Mouse (Mus musculus): ENCODE results near the gene Mxra8.

Mxra8 gene

GRCm38 (mm10) chr4:155839483-155839910 lies at the start of gene Mxra8:
TSS of gene Mxra8 (plus strand) at chr4:155839680.
- no peak for DNase-seq

GRCm38 (mm10) chr4:155790021-155790489 lies 49.4 kb upstream of the Mxra8 start, which contains the start of gene Ankrd65:
TSS of gene Ankrd65 (plus strand) at chr4:155790439.
- DNase-seq: no peak

- DNase-seq: no peak
Observed at GRCm38 (mm10) chr4:155790650-155791161, 48.8 kb upstream of the Mxra8 start.

GRCm38 (mm10) chr4:155791240-155791933 lies 48.1 kb upstream of the Mxra8 start:
- no peak for DNase-seq

DNA sequence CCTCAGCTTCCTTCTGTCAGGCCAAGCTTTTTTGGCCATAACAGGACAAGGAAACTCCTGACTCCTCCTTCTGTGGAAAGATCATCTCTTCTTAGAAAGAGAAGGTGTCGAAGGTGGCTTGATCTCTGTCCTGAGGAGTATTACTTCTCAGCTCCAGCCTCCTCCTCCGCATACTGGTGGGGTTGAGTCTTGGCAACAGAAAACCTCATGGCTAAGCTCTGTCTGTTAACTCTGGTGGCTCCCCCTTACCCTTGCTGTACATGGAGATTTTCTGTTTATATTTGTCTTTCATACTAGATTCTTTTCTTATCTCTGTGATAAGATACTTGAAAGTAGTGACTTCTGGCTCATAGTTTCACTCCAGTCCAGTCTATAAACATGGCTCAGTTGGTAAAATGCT lies 45.8 kb upstream of the Mxra8 start:
- no peak for DNase-seq

GRCm38 (mm10) chr4:155802075-155802474 lies 37.4 kb upstream of the Mxra8 start:
- no peak for DNase-seq

GRCm38 (mm10) chr4:155802741-155803339 lies 36.6 kb upstream of the Mxra8 start, which contains the start of gene Mrpl20:
TSS of gene Mrpl20 (plus strand) at chr4:155802878.
- no peak for DNase-seq

DNA sequence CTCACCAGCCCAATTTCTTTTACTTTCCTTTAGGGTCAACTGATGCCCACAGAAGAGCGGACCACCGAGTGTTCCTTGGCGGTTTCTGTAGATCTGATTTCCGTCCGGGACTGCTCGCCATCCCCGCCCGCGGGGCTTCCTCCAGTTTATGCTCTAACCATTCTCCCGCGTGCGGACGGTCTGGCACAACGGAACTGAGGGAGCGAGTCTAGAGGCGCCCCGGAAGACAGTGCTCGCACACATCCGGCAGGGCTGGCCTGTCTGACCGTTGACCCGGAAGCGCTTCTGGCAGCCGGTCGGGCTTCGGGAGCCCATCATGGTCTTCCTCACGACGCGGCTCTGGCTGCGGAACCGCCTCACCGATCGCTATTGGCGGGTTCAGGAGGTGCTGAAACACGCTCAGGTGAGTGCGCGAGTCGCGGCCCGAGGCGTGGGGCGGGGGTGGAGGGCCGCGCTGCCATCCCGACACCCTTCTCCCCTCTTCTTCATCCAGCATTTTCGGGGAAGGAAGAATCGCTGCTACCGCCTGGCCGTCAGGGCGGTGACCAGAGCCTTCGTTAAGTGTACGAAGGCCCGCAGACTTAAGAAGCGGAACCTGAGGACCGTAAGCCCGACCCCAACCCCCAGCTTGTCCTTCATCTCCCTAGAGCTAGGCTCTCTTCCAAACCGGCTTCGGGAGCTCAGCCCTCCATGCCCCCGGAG lies 36.0 kb upstream of the Mxra8 start:
- peak; percentile 92 for DNase-seq

- no peak for DNase-seq
Observed at GRCm38 (mm10) chr4:155807841-155808240, 31.6 kb upstream of the Mxra8 start.

DNA sequence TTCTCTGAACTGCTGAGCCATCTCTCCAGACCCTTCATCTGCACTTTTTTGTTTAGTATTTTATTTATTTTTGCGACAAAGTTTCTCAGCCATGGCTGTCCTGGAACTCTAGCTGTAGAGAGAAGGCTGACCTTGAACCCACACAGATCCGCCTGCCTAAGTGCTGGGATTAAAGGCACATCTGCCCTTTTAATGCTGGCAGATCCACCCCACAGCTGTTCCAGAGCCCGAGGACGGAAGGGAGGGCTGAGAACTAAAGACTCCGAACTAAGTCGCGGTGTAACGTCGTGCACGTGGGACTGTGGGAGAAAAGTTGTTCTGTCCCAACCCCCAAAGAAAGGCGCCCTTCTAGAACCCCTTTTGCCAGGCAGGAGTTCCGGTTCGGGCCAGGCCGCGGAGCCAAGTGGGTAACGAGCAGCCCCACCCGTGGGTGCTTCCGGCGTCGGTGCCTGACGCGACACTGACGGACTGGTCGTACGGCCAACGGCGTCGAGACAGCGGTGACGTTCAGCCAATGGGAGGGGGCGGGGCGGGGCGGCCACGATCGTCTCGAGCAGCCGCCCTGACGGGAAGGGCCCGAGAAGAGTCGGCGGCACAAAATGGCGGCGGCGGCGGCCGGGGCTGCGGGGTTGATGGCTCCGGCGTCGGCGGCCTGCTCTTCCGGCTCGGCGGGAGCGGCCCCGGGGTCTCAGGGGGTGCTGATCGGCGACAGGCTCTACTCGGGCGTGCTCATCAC lies 27.4 kb upstream of the Mxra8 start, which contains the start of gene Ccnl2:
TSS of gene Ccnl2 (plus strand) at position 561 of the 736 bp plus-strand sequence.
- peak; percentile 95 for DNase-seq

- no peak for DNase-seq
Observed at GRCm38 (mm10) chr4:155812665-155813181, 26.8 kb upstream of the Mxra8 start.

- no peak for DNase-seq
Observed at GRCm38 (mm10) chr4:155817533-155817932, 21.9 kb upstream of the Mxra8 start.

GRCm38 (mm10) chr4:155821025-155821424 lies 18.5 kb upstream of the Mxra8 start:
- no peak for DNase-seq

DNA sequence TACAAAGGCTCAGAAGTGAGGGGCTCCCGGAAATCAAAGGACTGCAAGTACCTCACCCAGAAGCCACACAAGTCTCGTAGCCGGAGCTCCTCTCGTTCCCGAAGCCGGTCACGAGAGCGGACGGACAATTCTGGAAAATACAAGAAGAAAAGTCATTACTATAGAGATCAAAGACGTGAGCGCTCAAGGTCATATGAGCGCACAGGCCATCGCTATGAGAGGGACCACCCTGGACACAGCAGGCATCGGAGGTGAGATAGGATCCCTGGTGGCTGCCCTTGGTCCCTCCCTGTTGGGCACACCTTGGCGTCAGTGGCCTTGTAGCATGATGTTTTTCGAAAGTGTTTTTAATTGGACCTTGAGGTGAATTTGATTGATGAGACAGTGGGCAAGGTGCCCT lies 16.0 kb upstream of the Mxra8 start:
- DNase-seq: no peak

DNA sequence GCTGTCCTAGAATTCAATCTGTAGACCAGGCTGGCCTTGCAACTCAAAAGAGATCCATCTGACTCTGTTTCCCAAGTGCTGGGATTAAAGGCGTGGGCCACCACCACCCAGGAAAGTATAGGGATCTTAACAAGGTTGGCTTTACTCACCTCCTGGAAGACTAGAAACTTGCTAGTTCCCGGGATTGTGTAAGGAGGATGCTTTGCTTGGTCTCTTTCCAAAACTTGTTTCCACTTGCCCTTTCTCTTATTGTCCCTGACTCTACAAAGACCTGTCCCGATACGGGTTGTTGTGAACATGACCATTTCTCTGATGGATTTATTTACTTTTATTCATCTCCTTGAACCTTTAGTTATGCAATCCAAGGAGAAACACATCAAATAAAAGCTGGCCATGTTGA lies 9.6 kb upstream of the Mxra8 start:
- no peak for DNase-seq

GRCm38 (mm10) chr4:155830596-155830995 lies 8.9 kb upstream of the Mxra8 start:
- no peak for DNase-seq

DNA sequence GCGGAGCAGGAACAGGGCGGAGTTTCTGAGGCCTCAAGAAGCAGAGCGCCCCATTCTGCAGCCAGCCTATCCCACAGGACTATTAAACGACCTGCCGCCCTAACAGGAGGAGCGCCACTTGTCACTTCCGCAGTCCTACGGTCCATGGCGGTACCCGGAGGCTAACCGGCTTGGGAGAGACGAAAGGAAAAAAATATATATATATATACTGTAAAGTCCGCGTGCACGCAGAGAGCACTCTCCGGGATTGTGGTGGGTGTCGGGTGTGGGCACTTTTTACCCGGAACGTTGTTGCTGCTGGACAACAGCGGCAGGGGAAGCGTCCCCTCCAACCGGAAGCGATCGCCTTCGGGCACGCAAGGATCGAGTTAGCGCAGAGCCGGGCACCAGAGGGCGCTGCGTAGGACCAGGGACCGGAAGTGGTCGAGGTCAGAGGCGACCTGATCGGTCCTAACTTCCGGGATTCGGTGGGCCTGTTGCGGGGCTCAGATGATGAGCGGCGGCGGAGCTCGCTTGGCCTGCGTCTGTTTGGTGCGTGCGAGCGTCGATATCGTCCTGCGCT lies 8.2 kb upstream of the Mxra8 start, which contains the start of gene Aurkaip1:
TSS of gene Aurkaip1 (plus strand) at position 68 of the 562 bp plus-strand sequence.
- peak; percentile 94 for DNase-seq

DNA sequence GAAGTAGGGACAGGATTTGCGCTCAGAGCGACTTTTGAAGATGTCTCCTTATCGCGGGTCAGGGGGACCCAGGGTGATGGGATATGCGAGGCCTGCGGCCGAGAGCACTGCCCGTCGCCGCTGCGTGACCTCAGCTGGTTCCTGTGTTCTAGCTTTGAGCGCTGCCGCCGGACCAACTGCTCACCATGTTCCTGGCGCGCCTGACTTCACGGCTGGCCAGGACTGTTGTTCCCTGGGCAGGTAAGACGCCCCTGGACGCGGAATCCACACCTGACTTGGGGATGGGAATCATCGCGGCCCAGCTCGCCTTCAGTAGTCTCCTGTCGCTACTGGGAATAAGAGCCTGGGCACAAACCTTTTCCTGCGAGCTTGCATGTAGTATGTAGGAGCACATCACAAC lies 7.6 kb upstream of the Mxra8 start:
- no peak for DNase-seq

- DNase-seq: no peak
Observed at GRCm38 (mm10) chr4:155832321-155832720, 7.2 kb upstream of the Mxra8 start.

DNA sequence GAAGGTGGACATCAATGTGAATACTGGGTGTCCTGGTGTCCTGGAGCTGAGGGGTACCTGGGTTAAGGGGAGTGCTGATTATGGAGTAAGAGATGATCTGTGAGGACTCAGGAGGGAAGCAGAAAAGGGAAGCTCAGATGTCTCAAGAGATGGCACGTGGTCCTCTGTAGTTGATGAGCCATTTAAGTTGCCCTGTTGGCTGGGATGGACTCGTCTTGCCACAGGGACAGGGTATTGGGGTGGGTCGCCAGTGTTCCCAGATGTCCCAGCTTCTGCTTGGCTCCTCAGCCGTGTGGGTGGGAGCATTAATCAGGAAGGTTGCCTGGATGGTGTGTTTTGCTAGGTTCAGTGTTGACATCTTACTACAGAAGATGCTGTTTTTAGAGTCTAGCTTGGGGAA lies 6.2 kb upstream of the Mxra8 start:
- no peak for DNase-seq

GRCm38 (mm10) chr4:155833836-155834235 lies 5.6 kb upstream of the Mxra8 start:
- peak; percentile 79 for DNase-seq

- no peak for DNase-seq
Observed at GRCm38 (mm10) chr4:155837404-155838010, 2.0 kb upstream of the Mxra8 start.

All from layer of hippocampus, adult 9-11 months (tissue).